Mouse (Mus musculus): Measurements from ENCODE around the gene Snap47. TPM values are rescaled to one million over a fixed set of nuclear protein-coding genes. Genes with fewer than 3 reads are reported as not detected.
"Not testable (repeated sequence)": the region's sequence is repeated elsewhere in the genome, so short reads cannot be mapped to it uniquely, and the experiment has no call there.

Snap47 gene
- total RNA-seq, 1 experiment = 60.5 TPM

DNA sequence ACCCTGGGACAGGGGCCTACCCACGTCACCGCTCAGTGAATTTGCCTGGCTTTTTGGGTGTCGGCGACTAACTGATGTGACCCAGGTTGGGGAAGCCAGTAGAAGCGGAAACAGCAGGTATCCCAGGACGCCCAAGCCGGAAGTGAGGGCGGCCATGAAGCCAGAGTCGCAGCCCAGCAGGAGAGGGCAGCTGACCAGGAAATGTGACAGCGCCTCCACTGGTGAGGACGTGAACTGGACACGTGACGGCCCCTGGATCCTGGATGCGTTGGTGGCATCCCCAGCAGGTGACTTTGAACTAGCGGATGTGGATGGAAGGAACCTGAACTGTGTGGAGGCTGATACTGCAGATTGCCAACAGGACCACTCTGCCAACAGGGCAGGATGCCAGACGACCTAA, 75.5 kb downstream of the Snap47 start, which contains the start of gene Prss38:
Gene Prss38 (minus strand): TSS at position 183 of the 400 bp plus-strand sequence.
- H3K27ac ChIP-seq (ENCODE audit: insufficient read depth, low read depth, low read length, poor library complexity, severe bottlenecking) = no peak within 1 kb of the TSS
- H3K4me3 ChIP-seq (ENCODE audit: insufficient read depth in 1 of 2, low read depth in 1 of 2, low read length in 2 of 2, poor library complexity in 1 of 2, severe bottlenecking in 1 of 2) = peak within 1 kb of the TSS; percentile 5 to 21
- no peak for TF ChIP-seq HCFC1 (IDR thresholded peaks at IDR 0.05; ENCODE audit: borderline replicate concordance, insufficient read depth, low read length)
- no peak for TF ChIP-seq ZC3H11A (IDR thresholded peaks at IDR 0.05; ENCODE audit: borderline replicate concordance, low read depth, low read length)
- TF ChIP-seq MAFK (IDR thresholded peaks at IDR 0.05; ENCODE audit: insufficient read depth, low read depth, low read length) = no peak
- TF ChIP-seq CHD2 (IDR thresholded peaks at IDR 0.05; ENCODE audit: low read depth, low read length) = no peak
- no peak for TF ChIP-seq ZNF384 (IDR thresholded peaks at IDR 0.05; ENCODE audit: low read depth, low read length)
- no peak within 1 kb of the TSS for H3K9ac ChIP-seq (ENCODE audit: insufficient read depth, low read depth, low read length, poor library complexity, severe bottlenecking)
- no peaks in the 10 kb centered on the region for H3K9me3 ChIP-seq (ENCODE audit: control insufficient read depth, insufficient read depth, low read depth, low read length)
- peak; percentile 35 for DNase-seq (ENCODE audit: low read depth, low spot score)
- in situ Hi-C loops (cut with MboI; ENCODE audit: low sequenced_read_pairs in 2 of 2, unreplicated experiment in 2 of 2) = no loop called here
- peaks cover 4 to 5% of the 10 kb centered on the region in 2 experiments; a peak in 3 of 4 replicates for H3K4me1 ChIP-seq (ENCODE audit: control insufficient read depth in 2 of 2, insufficient read depth in 2 of 2, low read length in 2 of 2, poor library complexity in 1 of 2)
- no peaks in the 10 kb centered on the region for H3K36me3 ChIP-seq (ENCODE audit: control insufficient read depth, insufficient read depth, low read length, poor library complexity, severe bottlenecking)

DNA sequence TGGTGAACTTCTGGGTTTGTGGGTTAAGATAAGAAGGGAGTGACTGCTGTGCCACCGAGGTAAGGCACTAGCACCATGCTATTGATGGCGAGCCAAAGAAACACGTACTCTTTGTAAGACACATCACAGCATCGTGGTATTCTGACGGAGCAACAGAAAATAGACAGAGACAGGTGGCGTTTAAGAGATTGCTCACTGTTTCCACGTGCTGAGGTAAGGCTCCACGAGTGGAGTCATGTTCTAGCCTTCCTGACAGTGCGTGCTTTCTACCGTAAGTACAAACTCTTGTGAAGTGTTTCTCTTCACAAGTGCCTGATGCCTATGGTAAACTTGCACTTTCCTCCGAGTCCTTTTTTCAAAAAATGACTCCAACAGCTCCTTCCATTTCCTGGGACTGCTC, 81.1 kb downstream of the Snap47 start:
- TF ChIP-seq ZNF384 (IDR thresholded peaks at IDR 0.05; ENCODE audit: low read depth, low read length) (no peak), HCFC1 (IDR thresholded peaks at IDR 0.05; ENCODE audit: borderline replicate concordance, insufficient read depth, low read length) (no peak), CHD2 (IDR thresholded peaks at IDR 0.05; ENCODE audit: low read depth, low read length) (no peak), MAFK (IDR thresholded peaks at IDR 0.05; ENCODE audit: insufficient read depth, low read depth, low read length) (no peak), ZC3H11A (IDR thresholded peaks at IDR 0.05; ENCODE audit: borderline replicate concordance, low read depth, low read length) (no peak)
- Histone ChIP-seq H3K4me3 (ENCODE audit: insufficient read depth in 1 of 2, low read depth in 1 of 2, low read length in 2 of 2, poor library complexity in 1 of 2, severe bottlenecking in 1 of 2) (no peak overlapping the region), H3K27ac (ENCODE audit: insufficient read depth, low read depth, low read length, poor library complexity, severe bottlenecking) (no peak overlapping the region), H3K36me3 (ENCODE audit: control insufficient read depth, insufficient read depth, low read length, poor library complexity, severe bottlenecking) (no peaks in the 10 kb centered on the region), H3K9me3 (ENCODE audit: control insufficient read depth, insufficient read depth, low read depth, low read length) (no peaks in the 10 kb centered on the region), H3K4me1 (ENCODE audit: control insufficient read depth in 2 of 2, insufficient read depth in 2 of 2, low read length in 2 of 2, poor library complexity in 1 of 2) (no peaks in the 10 kb centered on the region), H3K9ac (ENCODE audit: insufficient read depth, low read depth, low read length, poor library complexity, severe bottlenecking) (no peak overlapping the region)
- no peak for DNase-seq (ENCODE audit: low read depth, low spot score)
- in situ Hi-C loops (cut with MboI; ENCODE audit: low sequenced_read_pairs in 2 of 2, unreplicated experiment in 2 of 2) = no loop called here

DNA sequence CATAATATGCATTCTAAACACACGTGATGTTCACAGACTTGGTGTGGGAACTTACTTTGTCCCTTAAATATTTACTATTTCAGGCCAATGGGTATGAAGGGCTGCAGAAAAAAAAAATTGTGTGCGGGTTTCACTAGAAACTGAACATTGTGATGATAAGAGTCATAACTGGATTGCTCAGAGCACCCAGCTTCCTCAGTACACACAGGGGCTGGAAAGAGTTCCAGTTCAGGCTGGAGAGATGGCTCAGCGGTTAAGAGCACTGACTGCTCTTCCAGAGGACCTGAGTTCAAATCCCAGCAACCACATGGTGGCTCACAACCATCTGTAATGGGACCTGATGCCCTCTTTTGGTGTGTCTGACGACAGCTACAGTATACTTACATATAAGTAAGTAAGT, 83.0 kb downstream of the Snap47 start:
- H3K9me3 ChIP-seq (ENCODE audit: control insufficient read depth, insufficient read depth, low read depth, low read length); H3K4me3 ChIP-seq (ENCODE audit: insufficient read depth in 1 of 2, low read depth in 1 of 2, low read length in 2 of 2, poor library complexity in 1 of 2, severe bottlenecking in 1 of 2); in situ Hi-C loops (cut with MboI; ENCODE audit: low sequenced_read_pairs in 2 of 2, unreplicated experiment in 2 of 2); H3K4me1 ChIP-seq (ENCODE audit: control insufficient read depth in 2 of 2, insufficient read depth in 2 of 2, low read length in 2 of 2, poor library complexity in 1 of 2); DNase-seq (ENCODE audit: low read depth, low spot score); H3K27ac ChIP-seq (ENCODE audit: insufficient read depth, low read depth, low read length, poor library complexity, severe bottlenecking); H3K9ac ChIP-seq (ENCODE audit: insufficient read depth, low read depth, low read length, poor library complexity, severe bottlenecking); H3K36me3 ChIP-seq (ENCODE audit: control insufficient read depth, insufficient read depth, low read length, poor library complexity, severe bottlenecking): not testable (repeated sequence)

DNA sequence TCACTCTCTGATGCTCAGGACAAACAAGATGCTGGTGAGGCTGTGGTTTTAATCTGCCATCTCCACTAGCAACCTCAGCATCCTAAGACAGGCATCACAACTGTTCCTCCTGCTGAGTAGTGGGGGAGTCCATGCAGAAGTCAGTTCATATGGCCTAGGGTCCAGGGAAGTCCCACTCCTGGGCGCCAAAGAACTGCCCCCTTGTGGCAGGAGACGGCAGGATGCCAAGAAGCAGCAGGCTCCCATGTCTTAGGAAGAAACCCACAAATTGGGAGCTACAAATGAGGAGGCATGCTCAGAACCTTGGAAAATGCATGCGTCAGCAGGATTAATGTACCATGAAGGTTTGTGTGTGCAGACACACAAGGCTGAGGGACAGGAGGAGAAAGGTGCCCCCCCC, 84.4 kb downstream of the Snap47 start:
- Histone ChIP-seq H3K27ac (ENCODE audit: insufficient read depth, low read depth, low read length, poor library complexity, severe bottlenecking) (no peak overlapping the region), H3K9me3 (ENCODE audit: control insufficient read depth, insufficient read depth, low read depth, low read length) (no peaks in the 10 kb centered on the region), H3K4me3 (ENCODE audit: insufficient read depth in 1 of 2, low read depth in 1 of 2, low read length in 2 of 2, poor library complexity in 1 of 2, severe bottlenecking in 1 of 2) (no peak overlapping the region), H3K36me3 (ENCODE audit: control insufficient read depth, insufficient read depth, low read length, poor library complexity, severe bottlenecking) (no peaks in the 10 kb centered on the region), H3K9ac (ENCODE audit: insufficient read depth, low read depth, low read length, poor library complexity, severe bottlenecking) (no peak overlapping the region), H3K4me1 (ENCODE audit: control insufficient read depth in 2 of 2, insufficient read depth in 2 of 2, low read length in 2 of 2, poor library complexity in 1 of 2) (no peaks in the 10 kb centered on the region)
- no peak for DNase-seq (ENCODE audit: low read depth, low spot score)
- TF ChIP-seq MAFK (IDR thresholded peaks at IDR 0.05; ENCODE audit: insufficient read depth, low read depth, low read length) = peak; percentile 49; the same call in 1 of the 2 replicates
- TF ChIP-seq ZNF384 (IDR thresholded peaks at IDR 0.05; ENCODE audit: low read depth, low read length) = no peak
- no peak for TF ChIP-seq ZC3H11A (IDR thresholded peaks at IDR 0.05; ENCODE audit: borderline replicate concordance, low read depth, low read length)
- in situ Hi-C loops (cut with MboI; ENCODE audit: low sequenced_read_pairs in 2 of 2, unreplicated experiment in 2 of 2) = no loop called here

DNA sequence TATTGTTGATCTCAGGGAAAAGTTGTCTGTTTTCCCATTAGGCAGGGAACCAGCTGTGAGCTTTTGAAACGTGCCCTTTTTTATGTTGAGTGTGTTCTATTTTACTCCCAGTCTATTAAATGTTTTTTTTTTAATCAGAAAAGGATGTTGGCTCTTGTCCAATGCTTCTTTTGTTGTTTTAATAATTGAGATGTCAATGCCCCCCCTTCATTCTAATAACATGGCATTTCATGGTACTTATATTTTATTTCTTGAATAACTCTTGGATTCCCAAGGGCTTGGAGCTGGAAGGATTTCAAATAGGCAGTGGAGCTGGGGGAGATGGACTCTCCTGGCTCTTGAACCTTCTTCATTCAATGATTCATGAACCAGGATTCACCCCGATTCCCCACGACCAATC, 85.0 kb downstream of the Snap47 start:
- no peak for TF ChIP-seq CHD2 (IDR thresholded peaks at IDR 0.05; ENCODE audit: low read depth, low read length)
- TF ChIP-seq MAFK (IDR thresholded peaks at IDR 0.05; ENCODE audit: insufficient read depth, low read depth, low read length) = no peak
- TF ChIP-seq ZC3H11A (IDR thresholded peaks at IDR 0.05; ENCODE audit: borderline replicate concordance, low read depth, low read length) = no peak
- TF ChIP-seq ZNF384 (IDR thresholded peaks at IDR 0.05; ENCODE audit: low read depth, low read length) = no peak
- TF ChIP-seq HCFC1 (IDR thresholded peaks at IDR 0.05; ENCODE audit: borderline replicate concordance, insufficient read depth, low read length) = no peak
- no peak overlapping the region for H3K4me3 ChIP-seq (ENCODE audit: insufficient read depth in 1 of 2, low read depth in 1 of 2, low read length in 2 of 2, poor library complexity in 1 of 2, severe bottlenecking in 1 of 2)
- H3K27ac ChIP-seq (ENCODE audit: insufficient read depth, low read depth, low read length, poor library complexity, severe bottlenecking) = no peak overlapping the region
- no peaks in the 10 kb centered on the region for H3K9me3 ChIP-seq (ENCODE audit: control insufficient read depth, insufficient read depth, low read depth, low read length)
- H3K4me1 ChIP-seq (ENCODE audit: control insufficient read depth in 2 of 2, insufficient read depth in 2 of 2, low read length in 2 of 2, poor library complexity in 1 of 2) = no peaks in the 10 kb centered on the region
- no peak for DNase-seq (ENCODE audit: low read depth, low spot score)
- H3K36me3 ChIP-seq (ENCODE audit: control insufficient read depth, insufficient read depth, low read length, poor library complexity, severe bottlenecking) = no peaks in the 10 kb centered on the region
- H3K9ac ChIP-seq (ENCODE audit: insufficient read depth, low read depth, low read length, poor library complexity, severe bottlenecking) = no peak overlapping the region
- in situ Hi-C loops (cut with MboI; ENCODE audit: low sequenced_read_pairs in 2 of 2, unreplicated experiment in 2 of 2) = no loop called here

Data from ES-E14 (cell line).